Mouse (Mus musculus): ENCODE results near the gene Mbnl2. TPM values are rescaled to one million over a fixed set of nuclear protein-coding genes. Genes with fewer than 3 reads are reported as not detected.
A peak's percentile ranks its signal among the peaks of the same experiment; 100 is the strongest.

Gene Mbnl2
- polyA plus RNA-seq, 1 experiment from 2014 or later = 14.6 TPM

DNA sequence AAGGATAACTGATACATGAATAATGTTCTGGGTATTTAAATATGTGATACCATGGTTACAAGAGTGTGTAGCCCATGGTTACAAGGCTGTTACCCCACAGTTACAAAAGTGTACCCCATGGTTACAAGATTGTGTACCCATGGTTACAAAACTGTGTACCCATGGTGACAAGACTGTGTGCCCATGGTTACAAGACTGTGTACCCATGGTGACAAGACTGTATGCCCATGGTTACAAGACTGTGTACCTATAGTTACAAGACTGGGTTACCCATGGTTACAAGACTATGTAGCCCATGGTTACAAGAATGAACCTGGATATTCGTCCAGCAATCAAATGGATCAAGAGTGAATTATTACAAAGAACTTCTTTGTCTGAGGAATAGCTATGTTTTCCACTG, 16.0 kb upstream of the Mbnl2 start:
- WGBS (ENCODE audit: insufficient replicate concordance) = 55% methylated on average over 1 of the region's 1 CpGs
- Histone ChIP-seq H3K4me2 (no peak overlapping the region), H3K4me3 (replicated peaks) (no peak overlapping the region), H3K4me1 (replicated peaks) (no peaks in the 10 kb centered on the region), H3K27ac (no peak overlapping the region), H3K9ac (no peak overlapping the region), H3K36me3 (no peaks in the 10 kb centered on the region), H3K9me3 (replicated peaks) (0 out of 2 replicates have a peak, but pooled peaks cover 3% of the 10 kb centered on the region), H3K27me3 (no peaks in the 10 kb centered on the region)
- ATAC-seq (ENCODE audit: low read depth) = no peak
- no peak for DNase-seq

DNA sequence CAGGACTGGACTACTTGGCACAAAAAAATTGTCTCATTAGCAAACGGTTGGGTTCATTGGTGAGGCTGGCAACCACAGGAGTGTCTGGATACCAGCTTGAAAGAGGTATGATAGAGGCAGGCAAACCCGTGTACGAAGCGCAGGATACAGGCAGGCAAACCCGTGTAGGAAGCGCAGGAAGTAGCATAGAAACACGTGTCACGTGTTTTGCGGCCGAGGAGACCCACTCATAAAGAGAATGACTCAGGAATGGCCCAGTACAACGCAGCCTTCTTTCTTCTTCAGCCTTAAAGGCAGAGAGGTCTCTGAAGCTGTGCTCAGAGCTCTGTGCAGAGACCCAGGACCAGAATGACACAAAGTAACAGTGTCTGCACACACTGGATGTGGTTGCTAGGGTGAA, 13.9 kb upstream of the Mbnl2 start:
- Histone ChIP-seq H3K36me3 (no peaks in the 10 kb centered on the region), H3K9me3 (replicated peaks) (no peaks in the 10 kb centered on the region), H3K27me3 (no peaks in the 10 kb centered on the region), H3K27ac (no peak overlapping the region), H3K9ac (no peak overlapping the region), H3K4me2 (no peak overlapping the region), H3K4me3 (replicated peaks) (no peak overlapping the region), H3K4me1 (replicated peaks) (no peaks in the 10 kb centered on the region)
- WGBS (ENCODE audit: insufficient replicate concordance) = 71% methylated on average over 11 of the region's 11 CpGs
- DNase-seq (no peak), ATAC-seq (ENCODE audit: low read depth) (no peak)

DNA sequence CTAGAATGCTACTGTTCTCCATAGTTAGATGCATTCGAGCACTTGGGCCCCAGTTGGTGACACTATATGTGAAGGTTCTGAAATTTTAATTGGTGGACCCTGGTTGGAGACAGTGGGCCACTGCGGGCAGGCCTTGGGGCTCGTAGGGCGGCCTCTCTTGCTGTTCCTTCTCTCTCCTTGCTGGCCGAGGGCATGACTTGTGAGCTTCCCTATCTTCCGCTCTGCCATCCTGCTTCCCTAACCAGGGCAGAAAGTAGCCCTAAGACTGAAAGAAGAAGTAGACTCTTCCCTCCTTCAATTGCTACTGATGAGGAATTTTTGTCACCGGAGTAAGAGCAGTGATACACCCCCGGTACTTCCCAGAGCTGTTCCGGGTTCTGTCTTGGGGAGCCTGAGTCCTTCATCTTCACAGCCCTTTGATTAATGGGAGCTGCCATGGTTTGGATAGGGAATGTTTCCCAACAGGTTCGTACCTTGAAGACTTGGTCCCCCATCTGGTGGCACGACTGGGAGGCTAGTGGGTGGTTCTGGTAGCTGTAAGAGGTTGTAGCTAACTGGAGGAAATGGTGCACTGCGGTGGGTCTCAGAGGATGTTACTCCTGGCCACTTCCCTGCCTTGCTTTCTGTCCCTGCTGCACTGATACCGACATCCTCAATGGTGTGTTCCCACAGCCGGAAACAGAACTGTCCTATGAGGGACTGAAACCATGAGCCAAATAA, 12.6 kb upstream of the Mbnl2 start:
- no peak for ATAC-seq (ENCODE audit: low read depth)
- DNase-seq = no peak
- no peaks in the 10 kb centered on the region for H3K4me1 ChIP-seq (replicated peaks)
- 68% methylated on average over 14 of the region's 14 CpGs for WGBS (ENCODE audit: insufficient replicate concordance)
- no peak overlapping the region for H3K9ac ChIP-seq
- no peak overlapping the region for H3K4me2 ChIP-seq
- H3K9me3 ChIP-seq (replicated peaks) = no peaks in the 10 kb centered on the region
- H3K4me3 ChIP-seq (replicated peaks) = no peak overlapping the region
- H3K27me3 ChIP-seq = no peaks in the 10 kb centered on the region
- H3K27ac ChIP-seq = no peak overlapping the region
- no peaks in the 10 kb centered on the region for H3K36me3 ChIP-seq

GRCm38 (mm10) chr14:120263380-120264135, 11.9 kb upstream of the Mbnl2 start:
- no peaks in the 10 kb centered on the region for H3K36me3 ChIP-seq
- WGBS (ENCODE audit: insufficient replicate concordance) = 65% methylated on average over 11 of the region's 11 CpGs
- no peaks in the 10 kb centered on the region for H3K9me3 ChIP-seq (replicated peaks)
- H3K27ac ChIP-seq = no peak overlapping the region
- no peaks in the 10 kb centered on the region for H3K4me1 ChIP-seq (replicated peaks)
- no peaks in the 10 kb centered on the region for H3K27me3 ChIP-seq
- no peak overlapping the region for H3K9ac ChIP-seq
- no peak for DNase-seq
- no peak for ATAC-seq (ENCODE audit: low read depth)
- H3K4me3 ChIP-seq (replicated peaks) = no peak overlapping the region
- no peak overlapping the region for H3K4me2 ChIP-seq

DNA sequence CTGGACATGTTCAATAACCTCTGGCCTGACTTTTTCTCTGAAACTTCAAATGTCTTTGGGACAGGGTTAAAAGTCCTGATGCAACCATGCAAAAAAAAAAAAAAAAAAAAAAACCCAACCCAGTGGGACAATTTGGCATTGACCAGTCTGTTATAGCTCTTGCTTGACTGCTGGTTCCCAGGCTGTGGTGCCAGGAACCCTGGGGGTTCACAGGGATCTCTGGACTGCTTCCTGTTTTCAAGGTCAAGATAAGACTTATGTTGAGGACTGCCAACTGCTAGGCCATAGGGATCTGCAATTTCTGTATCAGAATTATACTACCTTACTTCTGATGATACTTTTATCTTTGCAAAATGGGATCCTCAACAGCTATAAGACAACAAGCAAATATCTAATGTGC, 9.6 kb upstream of the Mbnl2 start:
- peaks cover 10% of the 10 kb centered on the region for H3K4me1 ChIP-seq (replicated peaks)
- H3K36me3 ChIP-seq = no peaks in the 10 kb centered on the region
- no peaks in the 10 kb centered on the region for H3K27me3 ChIP-seq
- H3K4me3 ChIP-seq (replicated peaks) = no peak overlapping the region
- no peak overlapping the region for H3K27ac ChIP-seq
- ATAC-seq (ENCODE audit: low read depth) (no peak), DNase-seq (no peak)
- no peaks in the 10 kb centered on the region for H3K9me3 ChIP-seq (replicated peaks)
- H3K4me2 ChIP-seq = no peak overlapping the region
- H3K9ac ChIP-seq = no peak overlapping the region

- Histone ChIP-seq H3K27ac (no peak overlapping the region), H3K27me3 (no peaks in the 10 kb centered on the region), H3K4me2 (no peak overlapping the region), H3K4me1 (replicated peaks) (peaks cover 10% of the 10 kb centered on the region), H3K9me3 (replicated peaks) (no peaks in the 10 kb centered on the region), H3K36me3 (no peaks in the 10 kb centered on the region), H3K4me3 (replicated peaks) (no peak overlapping the region), H3K9ac (no peak overlapping the region)
- 67% methylated on average over 4 of the region's 4 CpGs for WGBS (ENCODE audit: insufficient replicate concordance)
- ATAC-seq (ENCODE audit: low read depth) (no peak), DNase-seq (no peak)
Observed at GRCm38 (mm10) chr14:120267130-120267529, 8.3 kb upstream of the Mbnl2 start.

DNA sequence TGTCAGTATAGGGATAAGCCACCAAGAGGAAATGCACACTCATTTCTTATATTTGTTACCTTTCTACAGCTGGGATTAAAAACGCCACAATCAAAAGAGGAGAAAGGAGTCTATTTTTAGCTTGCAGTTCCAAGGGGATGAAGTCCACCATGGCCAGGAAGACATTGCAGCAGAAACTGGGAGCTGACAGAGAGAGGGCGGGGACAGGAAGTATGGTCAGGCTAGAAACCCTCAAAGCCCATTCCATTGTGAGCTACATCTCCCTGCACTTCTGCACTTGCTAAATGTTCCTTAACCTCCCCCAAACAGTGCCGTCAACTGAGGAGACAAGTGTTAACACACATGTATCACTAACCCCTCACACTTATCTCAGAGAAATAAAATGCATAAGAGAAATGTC, 5.4 kb upstream of the Mbnl2 start:
- no peaks in the 10 kb centered on the region for H3K36me3 ChIP-seq
- no peak for DNase-seq
- peaks cover 15% of the 10 kb centered on the region for H3K4me1 ChIP-seq (replicated peaks)
- no peaks in the 10 kb centered on the region for H3K27me3 ChIP-seq
- no peak overlapping the region for H3K27ac ChIP-seq
- no peak for ATAC-seq (ENCODE audit: low read depth)
- 17% methylated on average over 3 of the region's 3 CpGs for WGBS (ENCODE audit: insufficient replicate concordance)
- no peak overlapping the region for H3K4me2 ChIP-seq
- no peak overlapping the region for H3K9ac ChIP-seq
- no peaks in the 10 kb centered on the region for H3K9me3 ChIP-seq (replicated peaks)
- H3K4me3 ChIP-seq (replicated peaks) = no peak overlapping the region

DNA sequence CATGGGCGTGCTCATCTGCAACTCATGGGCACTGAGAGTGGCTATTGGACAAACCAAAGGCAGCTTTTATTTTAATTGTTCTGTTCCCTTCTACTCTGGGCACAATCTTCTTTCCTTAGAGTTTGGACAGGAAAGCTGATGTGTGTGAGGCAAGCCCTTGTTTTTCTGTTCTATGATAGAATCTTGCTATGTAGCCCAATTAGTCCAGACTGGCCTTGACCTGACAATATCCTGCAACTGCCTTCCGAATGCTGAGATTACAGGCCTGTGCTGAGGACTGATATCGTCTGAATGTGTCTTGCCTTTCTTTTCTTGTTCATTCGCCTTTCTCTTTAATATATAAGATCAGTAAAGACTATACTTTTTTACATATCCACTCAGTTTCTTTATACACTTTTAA, 4.8 kb upstream of the Mbnl2 start:
- no peak overlapping the region for H3K4me2 ChIP-seq
- DNase-seq = no peak
- WGBS (ENCODE audit: insufficient replicate concordance) = 47% methylated on average over 4 of the region's 4 CpGs
- H3K9me3 ChIP-seq (replicated peaks) = no peaks in the 10 kb centered on the region
- no peak overlapping the region for H3K4me3 ChIP-seq (replicated peaks)
- no peaks in the 10 kb centered on the region for H3K36me3 ChIP-seq
- H3K9ac ChIP-seq = no peak overlapping the region
- H3K27me3 ChIP-seq = no peaks in the 10 kb centered on the region
- ATAC-seq (ENCODE audit: low read depth) = no peak
- H3K4me1 ChIP-seq (replicated peaks) = peaks cover 16% of the 10 kb centered on the region
- H3K27ac ChIP-seq = no peak overlapping the region

DNA sequence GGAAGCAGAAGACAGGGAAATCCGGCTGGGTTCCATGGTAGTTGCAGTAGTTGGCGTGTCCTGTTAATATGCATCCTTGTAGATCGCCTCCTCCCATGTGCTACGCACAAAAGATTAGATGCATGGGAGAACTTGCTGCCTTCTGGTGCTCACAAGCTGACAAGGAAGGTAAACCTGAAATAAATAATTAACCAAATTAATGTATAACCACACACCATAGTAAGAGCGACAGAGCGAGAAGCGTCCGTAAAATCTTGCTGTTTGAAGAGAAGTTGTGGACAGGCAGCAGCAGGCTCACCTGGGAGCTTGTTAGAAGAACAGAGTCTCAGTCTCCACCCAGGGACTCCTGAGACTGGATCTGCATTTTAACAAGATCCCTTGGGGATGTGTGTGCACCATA, 4.4 kb upstream of the Mbnl2 start:
- H3K4me2 ChIP-seq = no peak overlapping the region
- H3K9me3 ChIP-seq (replicated peaks) = no peaks in the 10 kb centered on the region
- H3K4me3 ChIP-seq (replicated peaks) = no peak overlapping the region
- DNase-seq (no peak), ATAC-seq (ENCODE audit: low read depth) (no peak)
- WGBS (ENCODE audit: insufficient replicate concordance) = 69% methylated on average over 8 of the region's 8 CpGs
- no peaks in the 10 kb centered on the region for H3K36me3 ChIP-seq
- H3K9ac ChIP-seq = no peak overlapping the region
- no peak overlapping the region for H3K27ac ChIP-seq
- no peaks in the 10 kb centered on the region for H3K27me3 ChIP-seq
- peaks cover 16% of the 10 kb centered on the region for H3K4me1 ChIP-seq (replicated peaks)

DNA sequence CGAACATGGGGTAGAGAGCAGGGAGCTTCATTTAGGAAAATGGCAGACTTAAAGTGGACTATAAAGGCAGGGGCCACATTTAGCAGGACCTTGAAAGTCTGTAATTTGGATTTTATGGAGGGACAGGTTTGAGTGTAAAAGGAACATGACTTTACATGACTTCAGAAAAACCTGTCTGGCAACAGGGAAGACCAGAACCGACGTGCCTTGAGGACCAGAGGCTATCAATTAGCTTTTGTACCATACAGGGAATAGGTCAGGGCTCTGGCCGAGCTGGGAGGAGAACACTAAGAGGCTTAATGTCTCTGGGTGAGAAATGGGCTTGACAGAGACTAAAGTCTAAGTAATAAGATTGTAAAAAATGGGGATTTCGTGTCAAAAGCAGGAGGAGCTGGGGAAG, 1.7 kb upstream of the Mbnl2 start:
- WGBS (ENCODE audit: insufficient replicate concordance) = 57% methylated on average over 5 of the region's 5 CpGs
- DNase-seq (no peak), ATAC-seq (ENCODE audit: low read depth) (no peak)
- Histone ChIP-seq H3K9me3 (replicated peaks) (no peaks in the 10 kb centered on the region), H3K27ac (no peak overlapping the region), H3K4me2 (no peak overlapping the region), H3K4me1 (replicated peaks) (peaks cover 40% of the 10 kb centered on the region), H3K9ac (no peak overlapping the region), H3K4me3 (replicated peaks) (no peak overlapping the region), H3K36me3 (no peaks in the 10 kb centered on the region), H3K27me3 (no peaks in the 10 kb centered on the region)

DNA sequence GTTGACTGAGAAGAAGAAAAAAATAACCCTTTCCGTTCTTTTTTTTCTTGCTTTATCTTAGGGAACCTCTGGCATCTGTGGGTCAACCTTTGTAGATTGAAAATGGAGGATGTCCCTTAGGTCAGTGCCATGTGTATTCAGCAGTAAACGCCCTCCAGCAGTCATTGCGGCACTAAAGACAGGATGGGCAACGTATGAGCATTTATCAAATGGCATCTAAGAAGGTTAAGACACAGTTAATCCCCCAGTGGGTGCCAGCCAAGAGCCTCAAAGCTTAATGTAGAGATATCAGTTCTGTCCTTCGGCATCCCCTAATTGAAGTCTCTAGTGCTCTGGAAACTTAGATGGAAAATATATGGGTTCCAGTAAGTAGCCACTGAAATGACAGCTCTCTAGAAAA, 723 bp upstream of the Mbnl2 start:
- WGBS (ENCODE audit: insufficient replicate concordance) = 55% methylated on average over 5 of the region's 5 CpGs
- ATAC-seq (ENCODE audit: low read depth) (no peak), DNase-seq (no peak)
- peaks cover 50% of the 10 kb centered on the region for H3K4me1 ChIP-seq (replicated peaks)
- H3K4me3 ChIP-seq (replicated peaks) = peak overlapping the region; percentile 76
- no peaks in the 10 kb centered on the region for H3K9me3 ChIP-seq (replicated peaks)
- peak overlapping the region; percentile 55 for H3K9ac ChIP-seq
- H3K27me3 ChIP-seq = no peaks in the 10 kb centered on the region
- peak overlapping the region; percentile 84 for H3K4me2 ChIP-seq
- H3K36me3 ChIP-seq = no peaks in the 10 kb centered on the region
- H3K27ac ChIP-seq = peak overlapping the region; percentile 54; the same call in 1 of the 2 replicates

Data from liver, embryonic 13.5 days (tissue).